Mouse (Mus musculus) kidney, adult 2 months (tissue): ENCODE data around the gene Gm13083.
"Not testable (repeated sequence)": the region's sequence is repeated elsewhere in the genome, so short reads cannot be mapped to it uniquely, and the experiment has no call there.

ENCODE experiments used
- CTCF ChIP-seq: fragments of 200-500 bp; conservative IDR thresholded peaks from 2 replicates; pipeline ENCODE4 v1.5.1; 2011; ENCODE audit warnings: low read depth, mild to moderate bottlenecking, control low read depth, low read length, moderate library complexity, mixed read lengths; ENCODE audit not compliant: insufficient read depth, insufficient read length
- POLR2A ChIP-seq: fragments of 200-500 bp; IDR thresholded peaks from one replicate; pipeline ENCODE4 v1.6.1; 2011; ENCODE audit warnings: low read depth, low read length, control low read depth

- not testable (repeated sequence) for TF ChIP-seq CTCF, POLR2A
These were observed 2.9 kb upstream of the Gm13083 start for GRCm38 (mm10) chr4:143611927-143612326.
